In the genomic region with DNA sequence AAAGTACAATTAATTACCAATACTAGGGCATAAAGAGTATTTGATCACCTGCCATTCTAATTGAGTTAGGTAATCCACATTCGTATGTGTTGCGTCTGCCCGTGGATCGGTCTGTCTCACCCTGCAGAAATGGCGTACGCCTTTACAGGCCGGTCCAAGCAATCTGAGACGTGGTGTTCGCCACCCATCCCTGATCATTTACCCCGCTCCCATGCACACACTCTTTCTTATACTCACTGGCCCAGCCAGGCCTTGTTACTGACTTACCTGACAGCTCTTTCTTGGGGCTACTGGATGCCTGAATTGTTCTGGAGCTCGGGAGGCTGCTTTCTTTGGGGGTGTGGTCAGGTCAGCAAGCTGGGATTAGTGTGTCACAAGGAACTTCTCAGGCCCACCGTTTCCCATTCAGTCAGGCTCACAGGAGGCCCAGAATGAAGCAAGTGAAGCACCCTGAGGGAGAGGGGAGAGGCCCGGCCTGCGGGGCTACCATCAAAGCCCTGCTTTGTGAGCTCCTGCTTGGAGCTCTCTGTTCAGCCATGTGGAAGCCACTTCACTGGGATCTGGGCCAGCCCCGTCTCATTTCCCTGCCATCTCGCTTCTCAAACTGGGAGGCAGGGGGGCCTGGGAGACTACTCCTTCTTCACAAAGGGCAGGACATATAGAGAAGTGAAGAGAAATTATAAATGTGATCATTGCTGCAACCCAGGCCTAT, we compare ENCODE assay signal across 11 mouse cellular contexts. TPM values are rescaled to one million over a fixed set of nuclear protein-coding genes. Genes with fewer than 3 reads are reported as not detected.
DNase-seq lines count a peak whose midpoint lies in the region; ATAC-seq and TF ChIP-seq lines count a peak whose summit lies in the region.
"Had no signal": no experiment of that assay in that cellular context is flagged by ENCODE, and none has a peak within 500 bp of the region (broad histone marks: within the 10 kb centered on the region; RNA-seq: fewer than 3 reads in every experiment).

A gene (minus strand): TSS at position 627 of the 712 bp plus-strand sequence.

- H3K4me1 ChIP-seq in hindbrain, embryonic 12.5 days = peaks cover 17% of the 10 kb centered on the region
- H3K4me1 ChIP-seq in limb, embryonic 14.5 days (ENCODE audit: control insufficient read depth, insufficient read depth, low read length) = peaks cover 7% of the 10 kb centered on the region; the same call in 1 of the 2 replicates
- H3K4me1 ChIP-seq in kidney, adult 2 months (ENCODE audit: control insufficient read depth, insufficient read depth, low read length) = no peaks in the 10 kb centered on the region; the same call in 1 of the 2 replicates
- H3K4me1 ChIP-seq: heart, embryonic 13.5 days had no signal

- H3K9me3 ChIP-seq in hindbrain, embryonic 12.5 days (replicated peaks) = no peaks in the 10 kb centered on the region
- no peaks in the 10 kb centered on the region for H3K9me3 ChIP-seq in limb, embryonic 14.5 days (ENCODE audit: control insufficient read depth, low read length)
- H3K9me3 ChIP-seq: heart, embryonic 13.5 days had no signal

- WGBS in hindbrain, embryonic 12.5 days = 61% methylated on average over 16 of the region's 16 CpGs
- 61% methylated on average over 16 of the region's 16 CpGs for WGBS in limb, embryonic 14.5 days
- 72% methylated on average over 16 of the region's 16 CpGs for WGBS in kidney, adult 2 months

- no peaks in the 10 kb centered on the region for H3K36me3 ChIP-seq in hindbrain, embryonic 12.5 days
- H3K36me3 ChIP-seq in limb, embryonic 14.5 days (ENCODE audit: control insufficient read depth, insufficient read depth, low read length) = no peaks in the 10 kb centered on the region
- no peaks in the 10 kb centered on the region for H3K36me3 ChIP-seq in kidney, adult 2 months (ENCODE audit: control insufficient read depth, insufficient read depth, low read length)
- H3K36me3 ChIP-seq: heart, embryonic 13.5 days had no signal

- H3K27ac ChIP-seq in hindbrain, embryonic 12.5 days = peak within 1 kb of the TSS; percentile 55
- H3K27ac ChIP-seq in limb, embryonic 14.5 days (replicated peaks; ENCODE audit: low read depth, low read length) = 0 out of 2 replicates have a peak within 1 kb of the TSS, but pooled peaks have one; percentile 33
- no peak within 1 kb of the TSS for H3K27ac ChIP-seq in kidney, adult 2 months (ENCODE audit: insufficient read depth, low read depth, low read length)
- H3K27ac ChIP-seq: heart, embryonic 13.5 days; kidney, postnatal 0 days had no signal

- TF ChIP-seq POLR2A in limb, embryonic 14.5 days (IDR thresholded peaks at IDR 0.05; ENCODE audit: borderline replicate concordance, extremely low read depth, insufficient read depth, insufficient read length) = no peak
- TF ChIP-seq POLR2A in kidney, adult 2 months (IDR thresholded peaks at IDR 0.05; ENCODE audit: low read depth, low read length) = no peak

- H3K9ac ChIP-seq in hindbrain, embryonic 12.5 days = no peak within 1 kb of the TSS
- no peak within 1 kb of the TSS for H3K9ac ChIP-seq in limb, embryonic 14.5 days (ENCODE audit: low read depth, low read length, severe bottlenecking)
- H3K9ac ChIP-seq: heart, embryonic 13.5 days had no signal

- ATAC-seq in hindbrain, embryonic 12.5 days (ENCODE audit: low FRiP score) = peak; percentile 69; the same call in 1 of the 2 replicates
- ATAC-seq in limb, embryonic 14.5 days (ENCODE audit: low FRiP score, low read depth) = no peak
- ATAC-seq in granulocyte monocyte progenitor cell, adult 5-6 weeks (replicated peaks; ENCODE audit: poor library complexity, severe bottlenecking) = no peak

- no peak within 1 kb of the TSS for H3K4me2 ChIP-seq in hindbrain, embryonic 12.5 days (replicated peaks)
- no peak within 1 kb of the TSS for H3K4me2 ChIP-seq in limb, embryonic 14.5 days (replicated peaks; ENCODE audit: low read depth, low read length, severe bottlenecking)
- H3K4me2 ChIP-seq: heart, embryonic 13.5 days had no signal

- no peaks in the 10 kb centered on the region for H3K27me3 ChIP-seq in hindbrain, embryonic 12.5 days
- no peaks in the 10 kb centered on the region for H3K27me3 ChIP-seq in limb, embryonic 14.5 days (ENCODE audit: control insufficient read depth, insufficient read depth, low read length)
- no peaks in the 10 kb centered on the region for H3K27me3 ChIP-seq in kidney, adult 2 months (replicated peaks; ENCODE audit: control insufficient read depth, insufficient read depth, low read length)

- TF ChIP-seq CTCF in kidney, adult 2 months (conservative IDR thresholded peaks at IDR 0.05; ENCODE audit: insufficient read depth, insufficient read length, low read depth, low read length) = no peak

- H3K4me3 ChIP-seq in hindbrain, embryonic 12.5 days = no peak within 1 kb of the TSS
- H3K4me3 ChIP-seq in limb, embryonic 14.5 days (replicated peaks; ENCODE audit: low read length) = no peak within 1 kb of the TSS
- H3K4me3 ChIP-seq in kidney, adult 2 months (ENCODE audit: insufficient read depth, low read depth, low read length) = no peak within 1 kb of the TSS
- H3K4me3 ChIP-seq: heart, embryonic 13.5 days; megakaryocyte, embryonic 14.5 days had no signal

- peak; percentile 28 for DNase-seq in 3134 (ENCODE audit: extremely low read depth, insufficient read length, low spot score)
- peak; percentile 87 for DNase-seq in Muller cell, postnatal 12 days (ENCODE audit: inconsistent ontology term)
- no peak for DNase-seq in limb, embryonic 14.5 days (ENCODE audit: low spot score)
- no peak for DNase-seq in kidney, adult 2 months
- no peak for DNase-seq in embryo, embryonic 9.5 days (ENCODE audit: extremely low spot score)
- no peak for DNase-seq in lung, postnatal 14 days

RNA-seq across cellular contexts. Expression of the gene that starts here (rescaled TPM):
- polyA plus RNA-seq in hindbrain, embryonic 12.5 days (2016; fragmentation: Nextera tagmentation; extraction: Ambion mirVana) = 4.0 and 4.9 TPM in 2 replicates
- polyA plus RNA-seq in limb, embryonic 14.5 days (2012; rRNA removed) = 4.7 and 6.2 TPM in 2 replicates
- polyA plus RNA-seq in limb, embryonic 14.5 days (2014; fragmentation: Nextera tagmentation; extraction: Ambion mirVana) = 1.7 and 2.0 TPM in 2 replicates
- 0.33 TPM in 1 of 2 replicates, not detected in the other for polyA plus RNA-seq in kidney, adult 2 months (2012; rRNA removed)
- total RNA-seq in granulocyte monocyte progenitor cell, adult 5-6 weeks (2014; fragmentation: Nextera tagmentation) = not detected in 2 replicates
- not detected in 2 replicates for total RNA-seq in granulocyte monocyte progenitor cell, adult 5-6 weeks (2017)
- polyA plus RNA-seq: heart, embryonic 13.5 days had no signal

Comparison
In these comparisons a context has a peak if more than half of its experiments do, and no peak if none do; other contexts are left out.
1. DNase-seq: peak in 3134 (single experiment) and Muller cell, postnatal 12 days (single experiment); none in limb, embryonic 14.5 days (single experiment), kidney, adult 2 months (single experiment), embryo, embryonic 9.5 days (single experiment) and lung, postnatal 14 days (single experiment).